Mouse (Mus musculus) spleen, postnatal 4 days (tissue): ENCODE data around the gene Olfr1132.
"Not testable (repeated sequence)": the region's sequence is repeated elsewhere in the genome, so short reads cannot be mapped to it uniquely, and the experiment has no call there.

Experiments
- DNase-seq, 2 experiments: peaks; one replicate each; pipeline ENCODE4 v3.0.0; 2022; ENCODE audit warnings: low spot score in 2 of 2

Gene Olfr1132

GRCm38 (mm10) chr2:87637435-87637834, at the start of gene Olfr1132:
Gene Olfr1132, minus strand, starts transcription at chr2:87637535.
- DNase-seq: no peak

- no peak for DNase-seq
Measured at GRCm38 (mm10) chr2:87673564-87673963, 36.2 kb upstream of the Olfr1132 start, which contains the start of gene Olfr1135. Gene Olfr1135, minus strand, starts transcription at chr2:87673664.

DNA sequence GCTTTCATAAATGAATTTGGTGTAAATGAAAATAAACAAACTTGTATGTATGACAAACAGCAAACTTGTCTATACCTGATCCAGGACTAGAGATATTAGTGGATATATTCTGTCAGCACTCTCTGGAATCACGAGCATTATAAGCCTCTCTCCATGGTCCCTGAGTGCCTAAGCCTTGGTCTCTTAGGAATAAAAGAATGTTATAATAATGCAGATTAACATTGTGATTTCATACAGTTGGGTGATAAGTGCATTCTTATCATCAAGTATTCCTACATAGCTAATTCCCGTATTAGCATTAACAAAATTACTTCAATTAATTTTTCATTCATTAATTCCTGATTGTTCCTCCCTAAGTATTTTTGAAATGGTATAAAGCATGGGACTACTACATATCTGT, 21.0 kb upstream of the Olfr1132 start, which contains the start of gene Olfr1134:
Gene Olfr1134 (minus strand): TSS at position 101 of the 400 bp plus-strand sequence.
- DNase-seq: no peak

DNA sequence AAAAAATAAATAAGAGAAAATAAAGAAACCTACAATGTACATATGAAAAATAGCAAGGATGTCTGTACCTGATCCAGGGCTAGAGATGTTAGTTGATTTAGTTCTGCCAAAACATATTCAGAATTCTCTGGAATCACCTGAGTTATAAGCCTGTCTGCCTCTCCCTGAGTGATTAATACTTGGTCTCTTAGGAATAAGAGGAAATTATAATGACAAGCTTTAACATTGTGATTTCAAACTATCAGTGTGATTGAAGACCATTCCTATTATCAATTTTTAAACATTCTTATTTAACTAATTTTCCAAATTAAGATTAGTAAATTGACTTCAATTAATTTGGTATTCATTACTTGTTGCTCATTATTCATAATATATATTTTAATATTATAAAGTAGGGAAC, 9.9 kb upstream of the Olfr1132 start, which contains the start of gene Olfr1133:
Gene Olfr1133 (minus strand): TSS at position 101 of the 400 bp plus-strand sequence.
- no peak for DNase-seq

DNA sequence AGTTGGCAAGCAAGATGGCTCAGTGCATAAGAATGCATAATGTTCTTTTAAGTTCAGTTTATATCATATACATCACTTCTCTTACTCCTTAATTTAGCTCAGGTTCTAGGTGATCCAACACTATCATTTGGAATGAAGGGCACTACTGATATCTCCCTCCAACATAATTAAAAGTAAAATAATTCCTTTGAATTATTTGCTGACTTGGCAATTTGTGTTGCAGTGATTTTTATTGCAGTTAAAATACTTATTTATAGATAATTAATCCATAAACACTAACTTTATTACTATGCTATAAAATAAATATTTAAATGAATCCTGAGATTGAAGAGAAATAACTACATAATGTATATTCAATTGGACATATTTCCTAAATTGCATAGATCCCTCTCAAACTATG, 5.1 kb upstream of the Olfr1132 start:
- no peak for DNase-seq

DNA sequence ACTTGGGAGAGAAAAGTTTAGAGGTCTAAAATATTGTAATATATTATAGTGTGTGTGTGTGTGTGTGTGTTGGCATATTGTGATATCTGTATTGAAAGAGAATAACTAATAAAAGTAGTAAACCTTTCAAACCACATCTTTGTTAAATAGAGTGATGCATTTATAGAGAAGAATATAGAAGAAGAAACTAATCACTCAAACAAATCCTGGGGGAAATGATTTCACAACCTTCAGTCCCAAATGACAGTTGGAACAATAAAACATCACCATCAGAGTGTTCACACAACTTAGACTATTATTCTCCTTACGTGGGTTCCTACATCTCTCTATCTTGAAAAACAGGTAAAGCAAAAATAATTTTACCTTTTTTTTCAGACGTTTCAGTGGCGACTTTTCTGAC, 10.5 kb downstream of the Olfr1132 start, which contains the start of gene Olfr1131:
Gene Olfr1131 (plus strand): TSS at position 301 of the 400 bp plus-strand sequence.
- no peak for DNase-seq

DNA sequence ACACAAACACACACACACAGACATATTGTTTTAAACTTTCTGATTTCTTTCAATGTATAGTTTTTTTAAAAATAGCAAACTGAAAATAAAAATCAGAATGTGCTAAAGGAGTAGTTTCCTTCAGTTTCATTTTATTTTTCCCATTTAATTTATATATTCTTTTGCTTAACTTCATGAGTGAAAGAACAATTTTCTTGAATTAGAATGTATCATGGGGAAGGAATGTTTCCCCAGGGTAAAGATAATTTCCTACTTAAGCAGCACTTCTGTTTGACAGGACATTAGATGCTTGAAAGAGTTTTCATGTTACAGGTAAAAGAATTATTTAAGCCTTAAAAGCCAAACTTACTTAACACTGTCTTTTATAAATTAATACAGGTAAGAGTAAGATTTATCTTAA, 31.4 kb downstream of the Olfr1132 start, which contains the start of gene Olfr1130:
Gene Olfr1130 (plus strand): TSS at position 301 of the 400 bp plus-strand sequence.
- DNase-seq: not testable (repeated sequence)
